Comparison of ENCODE assay signal across 17 mouse cellular contexts in the genomic region with DNA sequence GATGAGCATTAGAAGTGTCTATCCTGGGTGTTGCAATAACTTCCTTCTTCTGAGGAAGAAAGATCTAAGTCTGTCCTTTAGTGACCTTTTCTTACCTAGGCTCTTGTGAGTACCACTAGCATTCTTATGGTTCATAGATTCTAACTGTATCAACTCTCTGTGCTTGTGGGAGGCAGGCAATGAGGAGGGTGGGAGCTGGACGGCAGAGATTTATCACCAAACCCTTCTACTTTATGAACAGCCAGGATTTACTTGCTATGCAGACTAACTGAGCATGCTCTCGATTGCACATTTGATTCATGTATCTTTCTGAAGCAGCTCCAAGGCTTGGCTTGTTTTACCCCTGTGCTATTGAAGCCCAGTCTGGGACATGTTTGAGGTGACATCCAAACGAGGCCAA.
"Had no signal": no experiment of that assay in that cellular context is flagged by ENCODE, and none has a peak within 500 bp of the region (broad histone marks: within the 10 kb centered on the region; RNA-seq: fewer than 3 reads in every experiment).

No protein-coding gene starts in this region.

- H3K9ac ChIP-seq: lung, embryonic 15.5 days; midbrain, embryonic 13.5 days; midbrain, embryonic 15.5 days; neural tube, embryonic 12.5 days; stomach, embryonic 15.5 days had no signal

- H3K4me3 ChIP-seq: lung, embryonic 15.5 days; megakaryocyte, embryonic 14.5 days; midbrain, embryonic 13.5 days; midbrain, embryonic 15.5 days; neural tube, embryonic 12.5 days; stomach, embryonic 15.5 days had no signal

- H3K4me1 ChIP-seq: lung, embryonic 15.5 days; midbrain, embryonic 13.5 days; midbrain, embryonic 15.5 days; neural tube, embryonic 12.5 days; stomach, embryonic 15.5 days had no signal

- H3K27ac ChIP-seq: lung, embryonic 15.5 days; macrophage; midbrain, embryonic 13.5 days; midbrain, embryonic 15.5 days; neural tube, embryonic 12.5 days; stomach, embryonic 15.5 days; stomach, postnatal 0 days had no signal

- H3K27me3 ChIP-seq: lung, embryonic 15.5 days; midbrain, embryonic 13.5 days; midbrain, embryonic 15.5 days; neural tube, embryonic 12.5 days; stomach, embryonic 15.5 days had no signal

- H3K36me3 ChIP-seq: lung, embryonic 15.5 days; midbrain, embryonic 13.5 days; midbrain, embryonic 15.5 days; neural tube, embryonic 12.5 days; stomach, embryonic 15.5 days had no signal

- DNase-seq: lung, adult 2 months; lung, postnatal 14 days; lung, postnatal 36 days; right cerebral cortex, postnatal 14 days; thymus, adult 2 months; thymus, postnatal 25 days; thymus, postnatal 4 days had no signal

- ATAC-seq: lung, postnatal 0 days; midbrain, embryonic 13.5 days; midbrain, embryonic 15.5 days had no signal

- H3K9me3 ChIP-seq: lung, embryonic 15.5 days; megakaryocyte, embryonic 14.5 days; midbrain, embryonic 13.5 days; midbrain, embryonic 15.5 days; neural tube, embryonic 12.5 days; stomach, embryonic 15.5 days had no signal

- H3K4me2 ChIP-seq: lung, embryonic 15.5 days; midbrain, embryonic 11.5 days; midbrain, embryonic 13.5 days; midbrain, embryonic 15.5 days; neural tube, embryonic 12.5 days; stomach, embryonic 15.5 days had no signal
